Mouse (Mus musculus) heart, postnatal 10 days (tissue): Measurements from ENCODE around the gene Klhl29. TPM values are rescaled to one million over a fixed set of nuclear protein-coding genes. Genes with fewer than 3 reads are reported as not detected.
A peak's percentile ranks its signal among the peaks of the same experiment; 100 is the strongest.

Experiments
- DNase-seq, 2 experiments: peaks; one replicate each; pipeline ENCODE4 v3.0.0; 2021
- intact Hi-C: fragments of 180-260 bp; cut with DNase I; formaldehyde crosslinking; loops from one replicate; pipeline ENCODE4 v1.15.1; 2025
- total RNA-seq, 2 experiments: library from RNA; stranded (reverse); gene quantifications; 2 replicates each; pipeline ENCODE4 v1.2.3; 2021

The Klhl29 gene
- total RNA-seq: 1 to 10 TPM in 1 of 2 experiments, under 1 TPM in 1; 0.96 to 1.1 TPM

DNA sequence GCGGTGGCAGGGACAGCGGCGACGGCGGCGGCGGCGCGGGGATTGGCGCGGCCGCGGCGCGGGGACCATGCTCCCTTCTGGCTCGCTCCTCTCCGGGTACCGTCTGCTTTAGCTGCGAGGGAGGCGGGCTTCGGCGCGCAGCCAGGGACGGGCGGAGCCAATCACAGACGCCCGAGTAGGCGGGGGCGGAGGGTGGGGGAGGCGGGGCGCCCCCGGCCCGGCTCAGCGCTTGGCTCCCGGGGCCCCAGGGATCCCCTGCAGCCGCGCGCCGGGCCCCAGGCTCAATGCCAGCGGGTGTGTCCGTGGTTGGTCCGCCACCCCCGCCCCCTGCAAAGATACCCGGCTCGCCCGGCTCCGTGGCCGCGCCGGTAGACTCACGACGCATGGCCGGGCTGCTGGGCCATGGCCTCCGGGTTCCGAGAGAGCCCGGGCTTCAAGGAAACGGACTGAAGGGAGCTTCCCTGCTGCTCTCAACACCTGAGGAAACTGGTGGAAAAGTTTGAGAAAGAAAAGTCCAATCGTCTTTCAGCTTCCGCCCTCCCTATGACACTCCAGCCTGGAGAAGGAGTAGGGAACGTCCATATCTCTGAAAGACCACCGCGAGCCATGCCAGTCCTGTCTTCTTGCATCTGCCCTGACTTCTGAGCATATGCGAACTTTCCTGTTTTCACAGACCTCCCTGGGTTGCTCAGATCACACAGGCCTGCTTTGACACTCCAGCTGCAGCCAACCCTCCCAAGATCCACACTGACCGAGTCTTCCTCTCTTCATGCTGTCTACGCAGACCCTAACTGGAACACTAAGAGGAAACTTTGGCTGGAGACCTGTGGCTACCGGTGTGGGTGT is at the start of gene Klhl29:
Gene Klhl29, minus strand, starts transcription at position 67 of the 846 bp plus-strand sequence.
- intact Hi-C loops: no loop called here
- peak; percentile 81 for DNase-seq

- intact Hi-C loops: no loop called here
- no peak for DNase-seq
Measured at GRCm38 (mm10) chr12:5425276-5425675, 49.8 kb upstream of the Klhl29 start.

DNA sequence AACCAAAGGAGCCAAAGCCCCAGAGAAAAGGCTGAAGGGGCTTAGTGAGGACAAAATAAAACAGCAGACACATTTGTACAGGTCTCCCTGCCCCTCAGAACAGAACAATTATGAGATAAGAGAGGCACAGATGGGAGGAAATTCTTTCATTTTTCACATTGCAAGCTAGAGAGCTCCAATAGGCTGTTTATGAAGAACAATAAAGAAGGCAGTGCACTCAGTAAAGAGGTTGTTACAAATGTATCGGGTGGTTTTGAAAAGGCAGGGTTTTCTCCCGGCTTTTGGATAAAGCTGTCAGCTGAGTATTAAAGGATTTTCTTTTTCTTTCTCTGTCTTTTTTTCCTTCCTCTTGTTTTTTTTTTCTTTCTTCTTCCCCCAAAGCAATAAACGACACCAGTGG is 40.3 kb upstream of the Klhl29 start:
- no peak for DNase-seq
- intact Hi-C loops: no loop called here

- intact Hi-C loops: loop anchor here (5.0 kb wide), 1 partner anchor 272 kb away; no protein-coding TSS in a partner anchor
Measured at GRCm38 (mm10) chr12:5413976-5414375, 38.5 kb upstream of the Klhl29 start.

GRCm38 (mm10) chr12:5411761-5412537 is 36.5 kb upstream of the Klhl29 start:
- intact Hi-C loops: loop anchor here (5.0 kb wide), 1 partner anchor 270 kb away; no protein-coding TSS in a partner anchor
- DNase-seq: peak in 1 of 2 experiments; percentile 4

More at GRCm38 (mm10) chr12:5413976-5414375, 38.5 kb upstream of the Klhl29 start:
- DNase-seq: no peak

GRCm38 (mm10) chr12:5411346-5411745 is 35.9 kb upstream of the Klhl29 start:
- DNase-seq: no peak
- intact Hi-C loops: loop anchor here (5.0 kb wide), 1 partner anchor 269 kb away; no protein-coding TSS in a partner anchor

GRCm38 (mm10) chr12:5410391-5411115 is 35.1 kb upstream of the Klhl29 start:
- peak; percentile 86 to 91 for DNase-seq
- intact Hi-C loops: loop anchor here (5.0 kb wide), 1 partner anchor 268 kb away; no protein-coding TSS in a partner anchor

DNA sequence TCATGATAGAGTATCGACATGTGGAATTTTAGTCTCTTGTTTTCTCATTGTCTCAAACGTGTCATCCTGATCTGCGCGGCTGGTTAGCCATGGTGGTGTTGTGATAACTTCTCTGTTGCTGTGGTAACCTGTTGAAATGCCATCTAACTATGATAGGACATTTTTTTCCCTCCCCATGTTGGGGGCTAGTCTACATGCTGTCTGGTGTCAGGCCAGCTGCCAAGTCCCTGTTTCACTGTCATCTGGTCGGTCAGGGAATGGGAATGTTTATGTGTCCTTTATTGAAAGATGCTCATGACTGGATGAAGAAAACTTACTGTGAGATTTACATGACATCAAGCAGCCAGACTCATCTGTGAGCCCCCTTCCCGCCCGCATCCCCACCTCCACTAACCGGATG is 31.7 kb upstream of the Klhl29 start:
- intact Hi-C loops: no loop called here
- DNase-seq: no peak

DNA sequence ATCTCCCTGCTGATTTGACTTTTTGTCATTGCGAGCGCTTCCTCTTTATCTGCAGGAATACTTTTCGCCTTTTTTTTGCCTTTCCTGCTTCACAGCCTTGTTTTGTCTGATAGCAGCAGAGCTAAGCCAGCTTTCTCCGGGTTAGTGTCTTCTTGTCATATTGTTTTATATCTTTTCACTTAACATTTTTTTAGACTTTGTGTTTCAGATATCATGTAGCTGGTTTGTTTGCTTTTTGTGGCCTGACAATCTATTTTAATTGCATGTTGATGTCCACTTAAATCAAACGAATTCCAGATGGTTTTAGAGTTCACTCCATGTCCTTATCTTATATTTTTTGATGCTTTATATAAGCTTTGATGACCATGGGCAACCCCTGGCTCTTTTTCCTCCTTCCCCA is 21.9 kb upstream of the Klhl29 start:
- no peak for DNase-seq
- intact Hi-C loops: no loop called here

DNA sequence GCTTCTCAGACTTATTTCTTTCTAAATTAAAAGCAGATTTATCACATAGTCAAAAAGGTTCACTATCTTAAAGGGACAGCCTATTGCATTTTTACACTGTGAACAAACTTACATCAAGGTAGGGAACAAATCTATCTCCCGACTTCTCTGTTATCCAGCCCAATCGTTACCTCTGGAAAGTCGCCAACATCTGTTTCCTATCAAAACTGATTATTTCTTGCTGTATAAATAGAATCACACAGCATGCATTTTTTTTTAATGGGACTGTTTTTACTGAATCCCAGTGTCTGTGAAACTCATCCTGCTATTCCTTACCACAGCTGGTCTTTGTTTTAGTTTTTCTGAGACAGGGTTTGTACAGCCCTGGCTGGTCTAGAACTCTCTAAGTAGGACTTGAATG is 19.7 kb upstream of the Klhl29 start:
- DNase-seq: no peak
- intact Hi-C loops: no loop called here

- DNase-seq: no peak
- intact Hi-C loops: no loop called here
Measured at GRCm38 (mm10) chr12:5387112-5387511, 11.6 kb upstream of the Klhl29 start.

DNA sequence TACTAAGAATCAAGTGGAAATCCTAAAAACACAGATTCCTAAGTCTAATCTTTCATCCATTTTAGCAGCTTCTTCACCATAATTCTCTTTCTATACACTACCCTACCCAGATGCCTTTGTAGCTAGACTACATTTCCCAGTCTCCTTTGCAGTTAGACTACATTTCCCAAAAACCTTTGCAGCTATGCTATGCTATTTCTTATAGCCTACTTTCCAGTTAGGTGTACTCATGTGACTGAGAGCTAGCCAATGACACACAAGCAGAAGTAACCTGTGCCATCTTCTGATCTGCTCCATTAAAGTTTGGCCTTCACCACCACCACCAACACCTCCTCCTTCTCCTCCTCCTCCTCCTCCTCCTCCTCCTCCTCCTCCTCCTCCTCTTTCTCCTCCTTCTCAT is 11.2 kb upstream of the Klhl29 start:
- intact Hi-C loops: no loop called here
- DNase-seq: no peak

- no peak for DNase-seq
- intact Hi-C loops: no loop called here
Measured at GRCm38 (mm10) chr12:5381694-5382093, 6.2 kb upstream of the Klhl29 start.

GRCm38 (mm10) chr12:5374684-5375615 is 532 bp downstream of the Klhl29 start:
- intact Hi-C loops: loop anchor here (5.0 kb wide), 1 partner anchor 233 kb away; no protein-coding TSS in a partner anchor
- peak; percentile 25 to 33 for DNase-seq

DNA sequence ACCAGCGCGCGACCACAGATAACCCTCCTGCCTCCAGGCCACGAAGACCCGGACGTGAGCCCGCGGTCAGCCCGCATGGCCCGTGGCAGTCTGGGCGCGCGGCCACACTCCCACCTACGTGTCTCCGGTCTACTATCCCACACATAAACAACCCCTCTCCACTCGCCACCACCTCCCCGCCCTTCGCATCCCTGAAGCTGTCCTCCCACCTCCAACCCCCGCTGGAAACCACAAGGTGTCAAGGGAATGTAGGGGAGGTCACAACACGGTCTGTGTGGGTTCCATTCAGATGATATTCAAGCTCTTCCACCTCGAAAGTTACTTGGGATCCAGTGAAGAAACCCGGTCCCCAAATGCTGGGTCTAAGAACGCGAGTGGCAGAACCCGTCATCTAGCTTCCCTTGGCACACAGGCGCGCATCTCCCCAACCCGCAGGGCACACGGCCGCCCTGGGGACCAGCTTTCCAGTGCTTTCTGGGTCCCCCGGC is 1.2 kb downstream of the Klhl29 start:
- DNase-seq: peak; percentile 15 to 21
- intact Hi-C loops: loop anchor here (5.0 kb wide), 1 partner anchor 232 kb away; no protein-coding TSS in a partner anchor

DNA sequence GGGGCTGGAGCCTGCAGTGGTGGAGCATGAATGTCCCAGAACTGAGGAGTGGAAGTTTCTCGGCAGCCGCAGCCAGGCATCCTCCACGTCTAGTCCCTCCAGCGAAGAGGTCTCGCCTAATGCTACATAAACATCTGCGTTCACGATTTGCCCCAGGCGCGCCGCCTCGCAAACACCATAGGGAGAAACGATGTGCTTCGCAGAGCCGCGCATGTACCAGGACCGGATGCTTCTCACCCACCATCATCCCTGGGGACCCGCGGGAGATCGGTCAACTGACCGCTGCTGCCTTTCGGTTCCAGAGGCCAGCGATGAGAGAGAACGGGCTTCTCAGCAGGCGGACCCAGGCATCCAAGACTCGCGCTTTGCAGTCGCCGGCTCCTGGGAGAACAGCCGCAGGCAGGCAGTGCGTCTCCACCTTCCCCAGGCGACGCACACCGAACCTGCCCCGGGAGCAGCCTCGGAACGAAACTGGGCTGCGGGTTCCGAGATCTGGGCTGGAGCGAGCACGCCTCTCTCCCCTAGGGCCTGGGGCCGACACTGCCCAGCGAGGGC is 1.8 kb downstream of the Klhl29 start:
- intact Hi-C loops: loop anchor here (5.0 kb wide), 1 partner anchor 231 kb away; no protein-coding TSS in a partner anchor
- DNase-seq: peak; percentile 25 to 39

DNA sequence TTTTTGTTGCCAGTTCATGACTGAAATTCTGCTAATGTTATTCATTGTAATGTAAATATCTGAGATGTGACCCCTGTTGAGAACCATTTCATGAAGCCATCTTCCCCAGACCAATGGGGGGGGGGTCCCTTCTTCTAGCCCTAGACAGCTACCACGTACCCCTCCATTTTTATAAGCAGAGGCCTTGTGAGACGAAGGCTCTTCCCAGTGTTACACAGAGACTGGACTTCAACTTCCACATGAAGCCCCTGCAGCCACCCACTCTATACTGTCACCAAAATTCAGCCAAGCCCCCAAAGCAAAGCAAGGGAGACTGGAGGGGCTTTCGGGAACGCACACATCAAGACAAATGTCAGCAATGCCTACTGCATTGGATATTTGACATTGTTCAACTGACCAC is 6.1 kb downstream of the Klhl29 start:
- DNase-seq: no peak

DNA sequence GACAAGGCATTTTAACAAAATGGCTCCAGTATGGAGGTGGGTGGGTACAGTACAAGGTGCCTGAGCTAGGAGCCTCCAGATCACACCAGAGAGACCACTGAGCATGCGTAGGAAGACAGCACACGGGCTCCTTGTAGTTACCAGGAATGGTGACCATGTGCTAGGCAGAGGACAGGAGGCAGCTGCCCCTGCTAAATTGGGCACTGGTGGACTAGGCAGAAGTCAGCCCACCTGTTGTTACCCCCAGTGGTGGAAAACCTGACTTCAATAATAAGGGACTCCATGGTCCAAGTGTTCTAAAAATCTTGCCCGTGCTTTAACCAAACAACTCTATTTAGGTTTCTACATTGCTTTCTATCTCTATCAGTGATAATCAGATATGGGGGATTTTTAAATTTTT is 10.6 kb downstream of the Klhl29 start:
- no peak for DNase-seq
- intact Hi-C loops: no loop called here

More for the DNA sequence above, 6.1 kb downstream of the Klhl29 start:
- intact Hi-C loops: no loop called here
